Mouse (Mus musculus): ENCODE data around the gene Filip1l. TPM values are rescaled to one million over a fixed set of nuclear protein-coding genes. Genes with fewer than 3 reads are reported as not detected.
A peak's percentile ranks its signal among the peaks of the same experiment; 100 is the strongest.

Filip1l gene
- total RNA-seq, 1 experiment from 2014 or later, result 206 TPM

DNA sequence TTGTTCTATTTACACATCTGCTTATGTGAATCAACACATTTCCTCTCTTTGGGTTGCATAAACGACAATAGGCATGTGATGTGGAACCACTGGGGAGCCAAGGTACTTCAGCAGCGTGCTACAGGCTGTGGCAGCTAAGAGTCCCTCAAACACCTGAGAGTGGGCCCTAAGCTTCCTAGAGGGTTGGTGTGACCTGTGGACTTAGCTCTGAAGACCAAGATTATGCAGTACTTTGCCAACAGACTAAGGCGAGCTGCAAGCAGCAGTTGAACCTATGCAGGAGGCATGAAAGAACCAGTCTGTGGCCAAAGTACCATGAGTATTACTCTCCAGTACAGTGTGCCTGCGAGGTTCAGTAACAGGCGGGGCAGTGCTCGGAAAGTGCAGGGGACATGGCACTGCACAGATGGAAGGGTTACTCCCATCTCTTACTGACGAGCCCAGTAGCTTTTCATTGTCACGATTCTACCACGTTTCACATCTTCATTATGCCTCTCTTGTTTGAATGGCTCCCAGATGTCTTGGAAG lies 112.6 kb downstream of the Filip1l start:
- ATAC-seq (ENCODE audit: extremely low read depth, insufficient number of reproducible peaks, low FRiP score, poor library complexity, severe bottlenecking), result no peak

DNA sequence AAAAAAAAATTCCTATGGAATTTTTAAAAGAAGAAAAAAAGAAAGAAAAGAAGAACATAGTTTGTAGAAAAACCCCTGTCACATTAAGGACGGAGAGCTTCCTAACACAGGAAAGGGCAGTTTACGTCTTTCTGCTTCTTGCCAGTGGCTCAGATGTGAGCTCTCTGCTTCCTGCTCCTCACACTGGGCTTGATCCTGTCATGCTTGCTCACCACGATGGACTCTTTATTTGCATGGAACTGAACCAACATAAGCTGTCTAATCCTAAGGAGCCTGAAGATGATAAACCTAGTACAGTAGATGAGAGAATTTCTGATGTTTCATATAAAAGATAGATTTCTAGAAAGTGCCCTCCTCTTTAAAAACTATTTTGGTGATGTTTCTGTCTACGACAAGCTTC lies 116.4 kb downstream of the Filip1l start:
- no peak for ATAC-seq (ENCODE audit: extremely low read depth, insufficient number of reproducible peaks, low FRiP score, poor library complexity, severe bottlenecking)

DNA sequence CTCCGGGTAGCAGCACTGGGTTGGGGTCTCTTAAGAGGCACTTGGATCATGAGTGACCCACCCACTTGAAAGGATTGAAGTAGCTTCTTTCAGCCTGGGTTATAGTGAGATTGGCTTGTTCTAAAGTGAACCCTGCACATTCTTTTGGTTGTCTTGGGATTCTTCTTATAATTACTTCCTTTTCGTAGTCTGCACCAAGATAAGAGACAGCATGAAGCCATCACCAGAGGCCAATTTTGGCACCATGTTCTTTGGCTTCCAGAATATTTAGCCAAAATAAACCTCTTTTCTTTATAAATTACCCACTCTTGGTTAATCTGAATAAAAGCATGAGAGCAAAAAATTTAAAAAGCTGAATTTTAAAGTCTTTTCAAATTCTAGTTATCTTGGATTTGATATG lies 117.0 kb downstream of the Filip1l start:
- no peak for ATAC-seq (ENCODE audit: extremely low read depth, insufficient number of reproducible peaks, low FRiP score, poor library complexity, severe bottlenecking)

DNA sequence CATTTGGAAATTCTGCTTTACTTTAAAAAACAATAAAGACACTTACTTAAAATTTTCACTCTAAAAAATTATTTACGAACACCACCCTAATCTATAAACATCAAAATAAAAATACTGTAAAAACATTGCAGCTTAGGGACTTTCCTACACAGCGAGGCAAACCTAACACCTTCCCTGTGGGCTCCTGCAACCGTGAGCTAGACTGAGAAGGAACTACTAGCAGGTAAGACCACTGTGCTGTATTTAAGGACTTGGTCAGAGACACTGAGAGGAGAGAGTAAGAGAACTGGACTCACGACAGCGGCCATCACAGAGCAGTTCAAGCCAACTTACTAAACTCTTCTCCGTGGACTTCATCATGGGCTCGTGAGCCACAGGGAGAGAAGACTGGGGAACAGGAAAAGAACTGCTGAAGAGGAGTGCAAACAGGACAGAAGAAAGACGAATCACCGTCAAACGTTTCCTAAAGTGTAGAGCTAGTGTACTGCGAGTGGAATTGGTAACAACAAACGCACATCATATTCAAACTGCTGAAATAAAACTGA lies 117.5 kb downstream of the Filip1l start:
- ATAC-seq (ENCODE audit: extremely low read depth, insufficient number of reproducible peaks, low FRiP score, poor library complexity, severe bottlenecking), result no peak

DNA sequence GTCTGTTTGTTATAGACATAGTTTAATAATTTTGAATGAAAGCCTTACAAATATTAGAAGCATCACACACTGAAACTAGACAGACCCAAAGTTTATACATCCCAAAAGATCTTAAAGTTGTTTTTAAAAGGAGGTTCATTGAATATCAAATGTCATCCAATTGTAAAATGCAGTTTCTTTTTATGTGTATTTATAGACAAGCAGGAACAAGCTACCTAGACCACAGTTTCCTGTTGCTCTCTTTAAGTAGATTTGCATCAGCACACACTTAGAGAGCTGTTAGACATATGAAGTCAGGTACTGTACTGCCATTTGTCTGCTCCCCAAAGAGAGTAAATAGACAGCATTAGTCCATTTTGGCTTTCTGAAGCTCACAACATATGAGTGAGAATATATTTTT lies 118.2 kb downstream of the Filip1l start:
- ATAC-seq (ENCODE audit: extremely low read depth, insufficient number of reproducible peaks, low FRiP score, poor library complexity, severe bottlenecking), result peak; percentile 90

DNA sequence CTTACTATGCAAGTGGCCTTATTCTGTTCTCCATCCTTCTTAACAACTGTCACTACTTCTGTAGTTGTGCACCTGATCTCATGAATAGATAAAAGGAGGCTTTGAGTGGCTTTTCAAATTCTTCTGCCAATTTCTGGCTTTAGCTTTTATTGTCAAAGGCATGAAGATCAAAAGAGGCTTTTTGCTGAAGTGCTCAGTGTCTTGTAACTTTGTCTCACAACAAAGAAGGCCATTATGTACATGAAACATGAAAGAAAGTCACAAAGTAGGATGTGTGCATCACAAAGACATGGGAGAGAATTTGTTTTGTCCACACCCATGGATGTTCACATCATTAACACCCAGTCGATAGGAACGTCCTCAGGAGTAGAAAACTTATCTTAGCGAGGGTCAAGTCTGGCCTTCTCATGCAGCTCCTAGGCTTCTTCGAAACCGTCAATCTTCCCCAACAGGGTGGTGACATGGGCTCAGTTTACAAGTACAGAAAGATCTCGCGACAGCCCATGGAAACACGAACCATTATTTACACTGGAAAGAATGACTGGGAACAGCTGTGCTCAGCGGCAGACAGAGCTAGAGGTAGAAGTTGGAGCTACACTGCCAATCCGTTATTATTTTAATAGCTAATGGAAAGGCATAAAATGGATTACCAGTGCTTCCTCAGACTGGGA lies 120.7 kb downstream of the Filip1l start:
- ATAC-seq (ENCODE audit: extremely low read depth, insufficient number of reproducible peaks, low FRiP score, poor library complexity, severe bottlenecking), result no peak

DNA sequence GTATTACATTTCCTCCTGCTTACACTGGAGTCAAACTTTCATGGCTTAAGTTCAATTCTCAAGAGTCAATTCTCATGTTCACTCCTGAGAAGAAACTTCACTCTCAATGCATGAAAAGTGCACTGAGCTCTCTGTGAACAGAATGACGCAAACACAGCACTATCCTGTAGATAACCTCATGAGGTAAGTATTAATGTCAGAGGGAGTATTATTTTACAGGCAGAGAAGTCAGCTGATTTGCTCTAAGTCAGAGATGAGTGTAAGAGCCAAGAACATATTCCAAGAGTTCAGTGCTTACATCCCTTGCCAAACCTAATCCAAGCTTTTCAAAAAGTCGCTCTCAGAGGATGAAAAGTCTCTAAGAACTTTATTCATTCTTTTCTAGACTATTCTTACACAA lies 125.6 kb downstream of the Filip1l start:
- ATAC-seq (ENCODE audit: extremely low read depth, insufficient number of reproducible peaks, low FRiP score, poor library complexity, severe bottlenecking), result no peak

DNA sequence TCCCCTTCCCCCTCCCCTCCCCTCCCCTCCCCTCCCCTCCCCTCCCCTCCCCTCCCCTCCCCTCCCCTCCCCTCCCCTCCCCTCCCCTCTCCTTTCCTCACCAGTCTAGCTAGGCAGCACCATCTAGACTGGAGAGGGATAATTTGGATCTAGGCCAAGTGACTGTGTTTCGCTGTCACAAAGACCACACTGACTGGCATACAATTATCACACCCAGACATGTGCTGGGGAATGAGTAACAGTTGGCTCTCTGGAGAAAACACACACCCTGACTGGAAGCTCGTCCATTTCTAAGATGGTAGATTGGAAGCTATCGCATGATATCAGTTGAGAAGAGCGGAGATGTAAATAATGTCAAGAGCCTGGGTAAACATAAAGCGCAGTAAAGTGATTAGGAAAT lies 126.9 kb downstream of the Filip1l start:
- no peak for ATAC-seq (ENCODE audit: extremely low read depth, insufficient number of reproducible peaks, low FRiP score, poor library complexity, severe bottlenecking)

DNA sequence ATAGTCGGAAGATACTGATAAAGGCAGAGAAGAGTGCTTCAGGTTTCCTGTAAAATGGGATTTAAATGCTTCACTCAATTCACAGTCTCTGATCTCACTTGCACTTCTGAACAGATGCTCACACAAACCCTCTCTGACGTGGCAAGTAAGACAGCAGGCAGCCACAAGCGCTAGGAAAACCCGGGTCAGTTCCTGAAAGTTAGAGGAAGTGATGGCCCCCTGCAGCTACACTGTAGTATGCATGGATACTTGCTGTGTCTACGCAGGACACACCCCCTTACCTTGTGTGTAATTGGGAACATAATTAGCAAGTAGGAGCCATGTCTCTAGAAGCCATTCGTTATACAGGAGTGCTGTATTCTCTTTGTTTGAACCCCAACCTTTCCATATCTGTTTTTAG lies 129.4 kb downstream of the Filip1l start:
- peak; percentile 87 for ATAC-seq (ENCODE audit: extremely low read depth, insufficient number of reproducible peaks, low FRiP score, poor library complexity, severe bottlenecking)

DNA sequence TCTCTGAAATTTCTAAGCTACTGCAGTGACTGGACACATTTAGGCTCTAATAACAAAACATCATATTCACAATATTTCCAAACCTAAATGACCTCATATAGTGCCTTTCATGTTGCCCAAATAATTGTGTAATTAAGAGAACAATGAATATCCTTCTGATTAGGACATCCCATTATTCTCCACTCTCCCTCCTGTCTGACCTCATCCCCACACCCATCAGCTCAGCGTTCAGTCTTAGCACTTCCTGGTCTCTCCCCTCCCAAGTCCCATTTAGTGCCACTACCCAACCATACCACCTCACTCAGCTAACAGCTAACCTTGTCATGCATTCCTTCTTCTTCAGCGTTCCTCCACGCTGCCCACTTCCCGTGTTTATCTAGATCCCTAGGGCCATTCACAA lies 130.0 kb downstream of the Filip1l start:
- ATAC-seq (ENCODE audit: extremely low read depth, insufficient number of reproducible peaks, low FRiP score, poor library complexity, severe bottlenecking), result no peak

DNA sequence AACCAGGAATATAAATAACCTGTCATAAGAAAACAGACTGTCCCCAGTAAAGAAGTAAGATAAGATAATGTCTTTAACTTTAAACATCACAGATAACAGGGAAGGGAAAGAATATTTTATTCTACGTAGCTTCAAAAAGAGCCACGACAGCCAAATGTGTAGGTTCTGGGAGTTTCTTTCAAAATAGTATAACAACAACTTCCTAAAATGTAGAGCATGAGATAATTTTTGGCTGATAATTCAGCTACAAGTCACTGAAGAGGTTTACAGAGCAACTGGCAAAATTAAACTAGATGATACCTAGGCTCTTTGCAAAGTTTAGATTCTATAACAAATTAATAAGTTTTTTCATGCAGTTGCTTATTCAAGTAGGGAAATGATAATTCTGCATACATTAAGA lies 130.6 kb downstream of the Filip1l start:
- ATAC-seq (ENCODE audit: extremely low read depth, insufficient number of reproducible peaks, low FRiP score, poor library complexity, severe bottlenecking), result no peak

DNA sequence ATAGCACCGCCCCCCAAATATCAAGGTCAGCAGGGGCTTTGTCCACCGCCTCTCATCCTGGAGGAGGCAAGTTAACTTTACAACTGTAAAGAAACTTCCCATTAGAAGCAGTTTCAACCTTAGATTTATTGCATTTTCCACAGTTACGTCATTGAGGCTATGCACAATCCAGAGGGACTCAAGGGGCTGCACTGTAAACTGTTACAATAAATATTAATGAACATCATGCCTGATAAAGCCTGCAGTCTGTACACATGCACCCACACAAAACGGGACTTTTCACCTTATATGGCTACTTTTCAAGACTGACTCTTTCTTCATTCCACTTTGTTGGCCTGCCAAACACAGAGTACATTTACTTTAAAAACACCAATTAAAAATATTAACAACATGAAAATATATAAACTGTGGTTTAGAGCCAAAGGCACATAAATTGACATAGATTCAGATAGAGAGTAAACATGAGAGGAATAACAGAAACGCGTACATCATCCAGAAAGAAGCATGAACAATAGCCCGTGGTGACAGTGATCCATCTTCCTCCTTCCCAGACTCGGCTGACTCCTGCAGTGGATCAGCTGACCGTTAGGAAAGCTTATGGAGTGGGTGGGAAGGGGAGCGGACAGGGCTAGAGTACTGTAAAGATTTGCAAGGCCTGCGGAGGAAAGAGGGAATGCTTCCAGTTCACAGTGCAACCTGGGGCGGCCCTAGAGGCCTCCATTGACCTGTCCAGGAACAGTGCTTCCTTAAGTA lies 131.3 kb downstream of the Filip1l start:
- no peak for ATAC-seq (ENCODE audit: extremely low read depth, insufficient number of reproducible peaks, low FRiP score, poor library complexity, severe bottlenecking)

DNA sequence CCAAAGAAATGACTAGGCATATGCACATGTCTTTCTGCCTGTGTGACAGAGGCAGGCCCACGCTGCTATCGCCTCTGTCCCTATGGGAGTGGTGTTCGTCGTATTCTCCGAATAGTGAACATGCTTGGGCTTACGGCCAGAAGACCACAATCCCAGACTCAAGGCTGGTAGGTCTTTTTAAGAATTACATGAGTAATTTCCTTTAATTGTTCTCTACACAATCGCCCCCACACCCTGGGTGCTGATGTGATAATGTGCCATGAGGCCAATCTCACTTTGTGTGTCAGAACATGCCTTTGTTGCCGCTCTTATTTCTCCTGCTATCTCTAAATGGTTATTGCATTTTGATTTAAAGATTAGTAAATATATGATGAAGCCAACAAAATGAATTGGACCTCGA lies 132.4 kb downstream of the Filip1l start:
- ATAC-seq (ENCODE audit: extremely low read depth, insufficient number of reproducible peaks, low FRiP score, poor library complexity, severe bottlenecking), result no peak

DNA sequence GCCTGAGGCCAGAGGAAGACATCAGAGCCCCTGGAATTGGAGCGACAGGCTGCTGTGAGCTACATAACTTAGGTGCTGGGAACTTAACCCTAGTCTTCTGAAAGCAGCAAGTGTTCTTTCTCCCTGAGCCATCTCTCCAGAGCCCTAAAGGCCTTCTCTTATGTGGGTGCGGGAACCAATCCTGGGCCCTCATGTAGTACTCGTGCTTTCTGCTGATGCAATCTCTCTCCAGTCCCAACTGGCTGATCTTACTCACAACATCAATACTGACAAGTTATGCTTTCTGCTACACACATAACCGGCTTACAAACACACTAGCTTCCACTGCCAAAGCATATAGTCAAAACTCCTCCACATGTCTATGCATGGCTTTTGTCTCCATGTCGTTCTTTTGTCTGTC lies 133.4 kb downstream of the Filip1l start:
- no peak for ATAC-seq (ENCODE audit: extremely low read depth, insufficient number of reproducible peaks, low FRiP score, poor library complexity, severe bottlenecking)

DNA sequence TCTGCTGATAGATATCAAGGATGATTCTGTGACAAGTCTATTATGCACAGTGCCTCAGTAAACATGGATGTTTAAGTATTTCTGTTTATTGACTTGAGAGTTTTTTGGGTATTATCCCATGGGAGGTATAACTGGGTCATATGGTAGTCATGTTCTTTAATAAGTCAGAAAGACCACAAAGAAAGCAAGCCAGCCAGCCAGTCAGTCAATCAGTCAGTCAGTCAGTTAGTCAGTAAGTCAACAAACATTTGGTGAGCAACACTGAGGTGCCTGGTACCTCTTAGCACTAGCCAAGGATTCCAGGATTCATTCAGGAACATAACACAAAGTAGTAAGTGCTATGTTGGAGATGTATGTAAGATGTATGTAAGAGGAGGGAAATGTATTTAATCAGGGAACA lies 135.8 kb downstream of the Filip1l start:
- no peak for ATAC-seq (ENCODE audit: extremely low read depth, insufficient number of reproducible peaks, low FRiP score, poor library complexity, severe bottlenecking)

DNA sequence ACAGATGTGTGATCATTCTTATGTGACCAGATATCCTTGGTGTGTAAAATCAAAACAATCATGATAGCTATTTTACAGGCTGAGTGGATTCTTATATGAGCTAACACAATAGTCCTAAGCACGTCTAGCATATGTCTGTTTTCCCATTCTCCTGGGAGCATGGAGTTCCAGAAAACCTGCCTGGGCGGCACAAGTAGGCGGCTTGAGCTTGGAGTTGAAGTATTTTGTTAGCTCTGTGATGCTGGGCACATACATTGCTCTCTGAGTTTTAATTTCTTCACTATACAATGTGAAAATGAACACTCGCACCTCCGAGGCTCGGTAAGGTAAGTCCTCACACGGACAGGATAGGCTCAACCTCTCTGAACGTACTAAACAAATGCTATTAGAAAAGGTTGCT lies 137.8 kb downstream of the Filip1l start:
- no peak for ATAC-seq (ENCODE audit: extremely low read depth, insufficient number of reproducible peaks, low FRiP score, poor library complexity, severe bottlenecking)

DNA sequence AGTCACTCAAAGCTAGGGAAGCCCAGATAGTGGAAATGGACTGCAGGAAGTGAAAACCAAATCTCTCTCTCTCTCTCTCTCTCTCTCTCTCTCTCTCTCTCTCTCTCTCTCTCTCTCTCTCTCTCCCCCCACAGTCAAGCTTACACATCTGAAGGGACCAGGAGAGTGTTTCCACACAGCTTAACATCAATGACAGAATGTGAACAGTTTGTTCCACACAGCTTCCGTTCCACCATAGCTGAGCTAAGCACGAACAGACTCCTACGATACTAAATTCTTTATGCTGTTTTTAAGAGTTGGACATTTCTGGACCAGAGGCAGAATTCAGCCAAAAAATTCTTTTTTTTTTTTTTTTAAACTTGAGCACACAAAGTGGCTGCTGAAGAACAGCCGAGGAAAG lies 139.0 kb downstream of the Filip1l start:
- ATAC-seq (ENCODE audit: extremely low read depth, insufficient number of reproducible peaks, low FRiP score, poor library complexity, severe bottlenecking), result no peak

DNA sequence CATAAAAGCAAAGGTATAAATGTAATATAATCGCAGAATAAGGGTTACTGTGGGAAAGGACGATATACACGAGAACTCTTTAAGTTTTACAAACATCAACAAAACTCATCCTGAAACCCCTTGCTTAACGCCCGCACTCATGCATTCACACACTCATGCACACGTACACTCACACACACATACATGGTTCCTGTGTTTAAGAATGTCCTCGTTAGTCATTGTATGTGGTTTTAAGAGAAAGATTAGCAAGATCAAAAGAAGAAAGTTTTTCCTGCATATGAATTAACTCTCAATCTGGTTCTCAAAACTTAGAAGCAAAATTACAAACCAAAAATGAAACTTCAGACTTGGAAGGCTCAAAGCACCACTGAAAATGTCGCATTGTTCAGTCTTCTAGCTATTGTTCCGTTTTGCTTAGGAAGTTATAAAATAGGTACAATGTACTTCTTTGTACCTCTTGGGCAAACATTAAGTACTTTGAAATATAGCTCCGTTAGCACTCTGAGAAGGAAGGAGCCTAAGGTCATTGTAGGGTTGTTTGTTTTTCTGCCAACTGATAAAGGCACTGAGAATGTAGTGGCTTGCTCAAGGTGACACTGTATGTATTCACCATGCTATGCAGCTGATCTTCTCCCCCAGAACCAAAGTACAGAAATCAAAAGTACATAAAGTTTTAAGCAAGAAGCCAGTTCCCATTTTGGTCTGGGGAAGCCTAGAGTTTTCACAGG lies 142.7 kb downstream of the Filip1l start:
- ATAC-seq (ENCODE audit: extremely low read depth, insufficient number of reproducible peaks, low FRiP score, poor library complexity, severe bottlenecking), result no peak

DNA sequence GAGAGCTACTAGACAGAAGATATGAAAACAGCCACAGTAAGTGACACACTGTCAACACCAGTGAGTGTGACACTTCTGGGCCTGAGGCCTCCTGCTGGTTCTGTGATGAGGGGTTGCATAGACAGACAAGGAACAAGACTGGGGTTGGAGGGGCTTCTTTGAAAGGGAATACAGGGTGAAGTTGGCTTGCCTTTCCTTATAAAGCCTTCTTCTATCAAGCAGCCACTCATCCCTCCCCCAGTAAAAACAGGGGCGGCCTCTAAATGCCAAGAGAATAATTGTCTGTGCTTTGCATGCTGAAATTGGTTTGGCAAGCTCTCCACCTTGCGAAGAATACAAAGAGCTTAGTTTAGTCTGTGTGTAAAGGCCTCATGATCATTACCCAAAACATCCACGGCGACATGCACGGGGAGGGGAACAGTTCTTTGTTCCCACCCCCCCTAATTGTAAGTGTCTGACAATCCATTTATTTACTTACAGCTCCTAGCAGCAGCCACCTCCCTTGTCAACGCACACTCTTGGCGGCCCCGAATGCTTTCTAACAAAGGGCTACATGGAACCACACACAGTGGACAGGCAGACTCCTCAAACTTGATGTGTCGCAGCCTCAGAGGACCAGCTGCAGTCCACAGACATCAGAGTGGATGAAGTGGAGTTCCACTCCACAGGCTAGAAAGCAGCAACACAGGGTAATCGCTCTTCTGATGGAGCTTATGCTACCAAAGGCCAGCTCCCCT lies 143.7 kb downstream of the Filip1l start:
- ATAC-seq (ENCODE audit: extremely low read depth, insufficient number of reproducible peaks, low FRiP score, poor library complexity, severe bottlenecking), result no peak
